Mouse (Mus musculus) adrenal gland, postnatal 25 days (tissue): ENCODE results near the gene 1700034I23Rik. TPM values are rescaled to one million over a fixed set of nuclear protein-coding genes. Genes with fewer than 3 reads are reported as not detected.
"Not testable (repeated sequence)": the region's sequence is repeated elsewhere in the genome, so short reads cannot be mapped to it uniquely, and the experiment has no call there.

Experiments used
- DNase-seq: peaks from one replicate; pipeline ENCODE4 v3.0.0; 2021; ENCODE audit warnings: mixed read lengths
- long read RNA-seq: library from polyadenylated mRNA; stranded (forward); transcript quantifications from one replicate; pipeline ENCODE4 v2.0.0, GENCODE M21; 2021
- total RNA-seq: library from RNA; stranded (reverse); gene quantifications from 2 replicates; pipeline ENCODE4 v1.2.3, GENCODE M21; 2021

1700034I23Rik gene
- 0.18 TPM in 1 of 2 replicates, not detected in the other for total RNA-seq
- long read RNA-seq = 0 reads

DNA sequence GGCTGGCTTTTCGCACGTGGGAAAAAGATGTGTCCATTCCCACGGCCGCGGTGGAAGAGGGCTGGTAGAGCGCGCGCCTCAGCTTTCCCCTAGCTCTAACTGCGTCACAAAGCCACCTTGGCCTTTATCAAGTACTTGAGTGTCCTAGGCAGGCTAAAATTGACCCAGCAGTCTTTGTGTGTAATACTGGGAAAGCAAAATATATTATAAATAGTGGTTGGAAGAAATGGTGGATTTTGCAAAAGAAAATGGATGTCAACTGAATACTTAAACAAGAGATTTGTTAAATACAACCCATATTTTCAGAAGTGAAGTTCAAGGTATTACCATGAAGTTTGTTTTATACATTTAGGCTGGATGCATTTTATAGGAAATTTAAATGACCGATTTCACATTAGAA is at the start of gene 1700034I23Rik:
TSS of gene 1700034I23Rik (minus strand) at position 101 of the 400 bp plus-strand sequence.
- DNase-seq = not testable (repeated sequence)

- no peak for DNase-seq
These were observed 49.0 kb upstream of the 1700034I23Rik start for GRCm38 (mm10) chr3:40951365-40951764.

DNA sequence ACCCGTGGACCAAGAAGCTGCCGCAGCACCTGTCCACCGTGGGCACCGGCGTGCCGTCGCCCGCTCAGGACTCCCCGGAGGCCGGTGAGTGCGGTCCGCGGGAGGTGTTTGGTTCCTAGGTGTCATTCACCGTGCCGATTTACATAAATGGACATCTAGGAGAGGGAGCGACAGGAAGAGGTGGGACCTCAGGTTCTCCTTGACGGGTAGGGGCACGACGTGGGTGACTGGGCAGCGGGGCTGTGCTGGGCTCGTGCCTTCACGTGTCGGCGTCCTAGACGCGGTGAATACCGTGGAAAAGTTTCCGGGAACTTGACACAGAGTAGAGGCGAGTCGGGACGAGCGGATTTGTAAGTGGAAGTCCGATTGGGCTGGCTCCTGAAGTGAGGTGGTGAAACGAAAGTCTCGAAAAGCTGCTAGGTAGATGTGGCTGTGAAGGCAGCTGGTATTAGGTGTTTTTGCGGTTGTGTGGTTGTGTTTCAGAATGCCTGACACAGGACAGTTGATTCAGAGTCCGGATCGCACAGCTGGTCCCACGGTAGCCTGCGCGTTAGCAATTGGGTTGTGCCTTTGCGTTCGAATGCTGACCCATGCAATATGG is 48.4 kb upstream of the 1700034I23Rik start:
- peak; percentile 11 for DNase-seq

DNA sequence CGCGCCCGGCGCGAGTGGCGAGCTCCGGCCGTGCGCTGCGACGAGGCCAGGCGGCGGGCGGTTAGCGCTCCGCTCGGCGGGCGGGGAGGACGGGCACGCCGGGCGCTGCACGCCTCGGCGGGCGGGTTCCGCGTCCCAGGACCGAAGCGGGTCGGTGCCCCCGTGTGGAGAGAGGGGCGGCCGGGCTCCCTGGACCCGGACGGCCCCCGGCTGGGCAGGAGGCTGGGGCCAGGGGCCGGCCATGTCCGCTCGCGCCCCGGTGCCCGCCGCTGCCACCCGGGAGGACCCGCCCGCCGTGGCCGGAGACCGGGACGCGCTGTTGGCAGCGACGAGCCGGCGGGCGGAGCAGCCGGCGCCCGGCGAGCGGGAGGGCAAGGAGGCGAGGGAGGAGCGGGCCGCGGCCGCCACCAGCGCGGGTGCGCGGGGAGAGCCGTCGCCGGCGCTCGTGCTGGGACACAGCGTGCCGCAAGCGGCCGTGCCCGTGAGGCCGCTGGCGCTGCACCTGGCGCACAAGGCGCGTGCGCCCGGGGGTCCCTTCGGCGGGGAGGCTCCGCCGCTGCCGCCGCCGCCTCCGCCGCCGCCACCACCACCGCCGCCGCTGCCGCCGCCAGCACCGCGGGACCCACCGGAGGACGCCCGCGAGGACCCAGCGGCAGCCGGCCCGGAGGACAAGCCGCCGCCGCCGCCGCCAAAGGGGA is 47.7 kb upstream of the 1700034I23Rik start:
- peak; percentile 61 for DNase-seq

DNA sequence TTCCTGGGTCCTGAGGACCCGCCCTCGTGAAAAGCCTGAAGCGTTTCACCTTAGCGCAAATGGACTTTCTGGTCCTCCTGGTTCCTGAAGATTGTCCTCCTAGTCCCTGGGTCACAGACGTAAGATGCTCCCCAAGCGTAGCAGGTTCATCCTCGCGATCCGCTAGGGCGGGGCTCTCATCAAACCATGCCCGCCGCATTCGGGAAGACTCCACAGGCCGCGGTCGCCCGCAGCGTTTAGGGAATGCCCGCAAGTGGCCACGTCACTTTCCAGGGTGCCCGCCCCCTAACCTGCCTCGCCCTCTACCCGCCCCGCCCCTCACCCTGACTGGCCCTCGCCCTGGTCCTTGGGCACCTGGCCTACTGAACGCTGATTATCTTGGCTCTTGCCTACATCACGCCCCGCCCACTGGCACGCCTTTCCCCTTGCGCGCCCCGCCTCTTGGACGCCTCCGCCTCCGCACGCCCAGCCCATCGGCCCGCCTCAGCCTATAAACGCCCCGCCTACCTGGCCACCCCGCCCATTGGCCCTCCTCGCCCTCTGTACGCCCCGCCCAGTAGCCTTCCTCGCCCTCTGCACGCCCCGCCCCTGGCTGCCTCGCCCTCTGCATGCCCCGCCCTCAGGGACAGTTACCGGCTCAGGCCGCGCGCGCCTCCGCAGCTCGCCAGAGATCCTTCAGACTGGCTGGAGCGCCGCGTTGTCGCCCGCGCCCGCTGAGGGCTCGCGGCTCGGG is 47.0 kb upstream of the 1700034I23Rik start, which contains the start of gene Larp1b:
TSS of gene Larp1b (plus strand) at position 659 of the 733 bp plus-strand sequence.
- peak; percentile 100 for DNase-seq

DNA sequence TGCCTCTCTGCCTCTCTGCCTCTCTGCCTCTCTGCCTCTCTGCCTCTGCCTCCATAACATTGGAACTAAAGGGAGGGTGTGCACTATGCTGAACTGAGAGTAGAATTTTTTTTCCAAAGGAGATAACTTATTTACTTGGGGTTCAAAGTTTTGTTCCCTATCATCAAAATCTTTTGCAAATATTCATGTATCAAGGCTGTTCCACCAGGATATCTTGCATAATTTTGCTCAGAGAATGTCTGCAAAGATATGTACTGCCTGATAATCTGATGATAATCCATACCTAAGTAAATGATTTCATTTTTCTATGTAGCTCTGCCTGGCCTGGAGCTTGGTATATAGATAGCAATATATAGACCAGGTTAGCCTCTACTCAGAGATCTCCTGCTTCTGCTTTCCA is 36.7 kb upstream of the 1700034I23Rik start:
- no peak for DNase-seq

- no peak for DNase-seq
These were observed 36.2 kb upstream of the 1700034I23Rik start for GRCm38 (mm10) chr3:40938592-40938991.

DNA sequence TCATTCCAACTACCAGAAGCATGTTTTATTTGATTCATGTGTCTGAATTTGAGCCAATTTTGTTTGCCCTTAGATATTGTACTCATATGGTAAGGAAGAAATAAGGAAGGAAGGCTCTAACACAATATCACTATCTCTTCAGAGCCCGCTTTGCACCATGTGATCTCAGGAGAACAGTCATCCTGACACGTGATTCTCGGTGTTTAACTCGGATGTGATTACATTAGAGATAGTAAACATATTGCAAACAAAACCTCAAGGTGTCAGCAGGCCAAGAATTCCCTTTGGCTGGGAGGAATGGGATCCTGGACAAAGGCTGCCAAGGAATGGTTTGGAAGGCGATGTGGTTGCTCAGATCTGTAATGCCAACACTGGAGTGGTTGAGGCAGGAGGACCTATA is 35.8 kb upstream of the 1700034I23Rik start:
- no peak for DNase-seq

- DNase-seq = peak; percentile 13
These were observed 8.0 kb downstream of the 1700034I23Rik start for GRCm38 (mm10) chr3:40894336-40894735.

GRCm38 (mm10) chr3:40893816-40894258 is 8.5 kb downstream of the 1700034I23Rik start:
- peak; percentile 96 for DNase-seq

GRCm38 (mm10) chr3:40853123-40853738 is 49.1 kb downstream of the 1700034I23Rik start:
- not testable (repeated sequence) for DNase-seq

Other genes starting within 250 kb of the 1700034I23Rik start
- 0.15 TPM in 1 of 2 replicates, not detected in the other for gene Slc25a31, start 193.7 kb downstream of the 1700034I23Rik start, total RNA-seq
- gene Hspa4l, start 158.0 kb downstream of the 1700034I23Rik start, total RNA-seq = 64.3 and 64.8 TPM in 2 replicates
- 5.5 and 6.1 TPM in 2 replicates for gene Plk4, start 102.5 kb downstream of the 1700034I23Rik start, total RNA-seq
- gene Mfsd8, start 55.7 kb downstream of the 1700034I23Rik start, total RNA-seq = 20.4 and 24.2 TPM in 2 replicates
- 6.7 and 9.2 TPM in 2 replicates for gene Abhd18, start 55.6 kb downstream of the 1700034I23Rik start, total RNA-seq
- 37.7 and 37.9 TPM in 2 replicates for gene Larp1b, start 47.3 kb upstream of the 1700034I23Rik start, total RNA-seq
- 49.0 and 55.4 TPM in 2 replicates for gene Pgrmc2, start 180.5 kb upstream of the 1700034I23Rik start, total RNA-seq